Mouse (Mus musculus) megakaryocyte, embryonic 14.5 days (primary cell): Measurements from ENCODE around the gene Smyd5.

ENCODE experiments used
- FLI1 ChIP-seq: IDR thresholded peaks from 2 replicates; pipeline ENCODE4 v1.6.1; 2012; ENCODE audit warnings: low read length, inconsistent platforms, mixed read lengths
- GATA1 ChIP-seq: IDR thresholded peaks from 3 replicates; pipeline ENCODE4 v1.6.1; 2012; ENCODE audit warnings: mixed read lengths, low read length, inconsistent platforms, borderline replicate concordance

GRCm38 (mm10) chr6:85472542-85472941 lies 40.8 kb downstream of the Smyd5 start:
- TF ChIP-seq GATA1 (no peak), FLI1 (no peak)
